Mouse (Mus musculus): ENCODE data around the gene Zfp580.

DNA sequence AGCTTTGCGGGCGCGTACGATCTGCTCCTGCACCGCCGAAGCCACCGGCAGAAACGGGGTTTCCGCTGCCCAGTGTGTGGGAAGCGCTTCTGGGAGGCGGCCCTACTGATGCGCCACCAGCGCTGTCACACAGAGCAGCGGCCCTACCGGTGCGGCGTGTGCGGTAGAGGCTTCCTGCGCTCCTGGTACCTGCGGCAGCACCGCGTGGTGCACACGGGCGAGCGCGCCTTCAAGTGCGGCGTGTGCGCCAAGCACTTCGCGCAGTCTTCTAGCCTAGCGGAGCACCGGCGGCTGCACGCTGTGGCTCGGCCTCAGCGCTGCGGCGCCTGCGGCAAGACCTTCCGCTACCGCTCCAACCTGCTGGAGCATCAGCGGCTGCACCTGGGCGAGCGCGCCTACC is 19.8 kb upstream of the Zfp580 start:
- TF ChIP-seq CTCF (IDR thresholded peaks at IDR 0.05 in 2 of 3, conservative IDR thresholded peaks at IDR 0.05 in 1 of 3; ENCODE audit: control insufficient read depth in 1 of 3, insufficient read depth in 1 of 3, low read depth in 2 of 3, low read length in 3 of 3, poor library complexity in 1 of 3, severe bottlenecking in 1 of 3) (no peak), EP300 (IDR thresholded peaks at IDR 0.05; ENCODE audit: low read depth in 1 of 2, low read length in 2 of 2) (no peak), MAX (IDR thresholded peaks at IDR 0.05; ENCODE audit: low read length) (no peak), POLR2A (IDR thresholded peaks at IDR 0.05; ENCODE audit: control insufficient read depth in 1 of 2, insufficient read depth in 1 of 2, low read depth in 1 of 2, low read length in 2 of 2, poor library complexity in 1 of 2) (no peak)
